Mouse (Mus musculus) neural tube, embryonic 15.5 days (tissue): ENCODE measurements around the gene Rad9b. TPM values are rescaled to one million over a fixed set of nuclear protein-coding genes. Genes with fewer than 3 reads are reported as not detected.

ENCODE experiments used
- ATAC-seq: fragments of 200-750 bp; cut with Nextera tagmentation; 2 replicates; pipeline ENCODE4 v1.8.0; 2017; ENCODE audit warnings: mild to moderate bottlenecking, moderate TSS enrichment, moderate library complexity; ENCODE audit not compliant: low FRiP score
- H3K27ac ChIP-seq: fragments of 300-500 bp; sonication (generic); replicated peaks from 2 replicates; pipeline ENCODE4 v1.5.1; 2015; ENCODE audit warnings: mild to moderate bottlenecking, inconsistent platforms
- H3K27me3 ChIP-seq: fragments of 300-500 bp; sonication (generic); replicated peaks from 2 replicates; pipeline ENCODE4 v1.6.1; 2015; ENCODE audit warnings: inconsistent platforms
- H3K36me3 ChIP-seq: fragments of 300-500 bp; sonication (generic); 2 replicates; pipeline ENCODE4 v1.6.1; 2015; ENCODE audit warnings: inconsistent platforms
- H3K4me1 ChIP-seq: fragments of 300-500 bp; sonication (generic); 2 replicates; pipeline ENCODE4 v1.6.1; 2015; ENCODE audit warnings: inconsistent platforms
- H3K4me2 ChIP-seq: fragments of 300-500 bp; sonication (generic); 2 replicates; pipeline ENCODE4 v1.6.1; 2015; ENCODE audit warnings: inconsistent platforms, mild to moderate bottlenecking, moderate library complexity
- H3K4me3 ChIP-seq: fragments of 300-500 bp; sonication (generic); replicated peaks from 2 replicates; pipeline ENCODE4 v1.5.1; 2015; ENCODE audit warnings: mild to moderate bottlenecking, inconsistent platforms
- H3K9ac ChIP-seq: fragments of 300-500 bp; sonication (generic); replicated peaks from 2 replicates; pipeline ENCODE4 v1.6.1; 2015; ENCODE audit warnings: mild to moderate bottlenecking, inconsistent platforms
- H3K9me3 ChIP-seq: fragments of 300-500 bp; sonication (generic); replicated peaks from 2 replicates; pipeline ENCODE4 v1.6.1; 2016; ENCODE audit warnings: inconsistent platforms
- WGBS: fragments of 180-500 bp; shearing (Covaris S2); methylation state at CpG from one replicate; pipeline ENCODE4 v1.1.7; 2015; ENCODE audit warnings: mixed read lengths; 5-methylcytosine and 5-hydroxymethylcytosine counted together
- polyA plus RNA-seq: library from polyadenylated mRNA; unstranded; fragments of >200 nt; fragmentation: Nextera tagmentation; extraction: Ambion mirVana; gene quantifications from 2 replicates; pipeline ENCODE4 v1.2.1, GENCODE M21; 2015

Rad9b gene
- polyA plus RNA-seq, 1 experiment from 2014 or later, result 22.1 TPM

DNA sequence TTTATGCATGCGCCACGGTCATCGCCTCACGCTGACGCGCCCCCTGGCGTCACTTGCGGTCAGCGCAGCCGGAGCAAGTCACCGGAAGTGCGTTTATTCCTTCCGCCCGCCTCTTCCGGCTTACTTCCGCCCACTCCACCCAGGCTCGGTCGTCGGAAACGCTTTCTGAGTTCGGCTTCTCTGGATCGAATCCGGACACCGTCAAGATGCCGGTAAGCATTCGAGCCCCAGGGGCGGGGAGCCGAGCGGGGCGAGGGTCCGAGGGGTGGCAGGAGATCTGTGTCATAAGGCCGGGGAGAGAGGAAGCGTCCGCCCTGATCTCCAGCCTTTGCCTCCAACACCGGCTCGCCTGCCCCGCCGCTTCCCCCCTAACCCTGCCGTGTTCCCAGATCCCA, 37.8 kb upstream of the Rad9b start, which contains the start of gene Arpc3:
Gene Arpc3, plus strand, starts transcription at position 93 of the 395 bp plus-strand sequence.
- peaks cover 4% of the 10 kb centered on the region; the same call in 1 of the 2 replicates for H3K36me3 ChIP-seq
- H3K27me3 ChIP-seq, result no peaks in the 10 kb centered on the region
- peak within 1 kb of the TSS; percentile 77 for H3K4me2 ChIP-seq
- H3K4me3 ChIP-seq, result peak within 1 kb of the TSS; percentile 86
- peak within 1 kb of the TSS; percentile 90 for H3K9ac ChIP-seq
- ATAC-seq, result peak; percentile 96
- H3K27ac ChIP-seq, result peak within 1 kb of the TSS; percentile 75
- WGBS, result under 1% methylated on average over 39 of the region's 39 CpGs
- H3K9me3 ChIP-seq, result no peaks in the 10 kb centered on the region
- H3K4me1 ChIP-seq, result peaks cover 15% of the 10 kb centered on the region

DNA sequence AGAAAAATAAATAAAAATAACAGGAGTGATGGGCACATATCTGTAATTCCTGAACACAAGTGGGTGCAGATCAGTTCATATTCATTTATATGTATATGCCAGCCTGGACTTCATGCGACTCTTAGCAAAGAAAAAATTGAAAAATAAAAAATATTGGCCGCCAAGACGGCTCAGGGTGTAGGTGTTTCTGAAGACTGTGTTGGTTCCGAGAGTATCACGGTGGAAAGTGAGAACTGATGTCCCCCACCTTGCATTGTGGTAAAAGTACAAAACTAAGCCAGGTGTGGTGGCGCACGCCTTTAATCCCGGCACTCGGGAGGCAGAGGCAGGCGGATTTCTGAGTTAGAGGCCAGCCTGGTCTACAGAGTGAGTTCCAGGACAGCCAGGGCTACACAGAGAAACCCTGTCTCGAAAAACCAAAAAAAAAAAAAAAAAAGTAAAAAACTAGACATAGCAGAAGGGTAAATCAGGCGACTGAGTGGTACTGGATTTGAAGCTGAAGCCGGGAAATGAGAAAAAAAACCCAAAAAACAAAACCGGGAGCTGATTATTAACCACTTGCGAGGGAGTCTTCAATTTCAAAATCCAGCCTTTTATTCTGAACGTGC, 37.2 kb upstream of the Rad9b start:
- Histone ChIP-seq H3K27ac (peak overlapping the region; percentile 75), H3K4me1 (peaks cover 15% of the 10 kb centered on the region), H3K4me2 (peak overlapping the region; percentile 77), H3K9me3 (no peaks in the 10 kb centered on the region), H3K27me3 (no peaks in the 10 kb centered on the region), H3K4me3 (peak overlapping the region; percentile 86), H3K36me3 (no peaks in the 10 kb centered on the region), H3K9ac (no peak overlapping the region)
- peak; percentile 3; the same call in 1 of the 2 replicates for ATAC-seq
- whole genome bisulfite sequencing, result 54% methylated on average over 15 of the region's 16 CpGs

DNA sequence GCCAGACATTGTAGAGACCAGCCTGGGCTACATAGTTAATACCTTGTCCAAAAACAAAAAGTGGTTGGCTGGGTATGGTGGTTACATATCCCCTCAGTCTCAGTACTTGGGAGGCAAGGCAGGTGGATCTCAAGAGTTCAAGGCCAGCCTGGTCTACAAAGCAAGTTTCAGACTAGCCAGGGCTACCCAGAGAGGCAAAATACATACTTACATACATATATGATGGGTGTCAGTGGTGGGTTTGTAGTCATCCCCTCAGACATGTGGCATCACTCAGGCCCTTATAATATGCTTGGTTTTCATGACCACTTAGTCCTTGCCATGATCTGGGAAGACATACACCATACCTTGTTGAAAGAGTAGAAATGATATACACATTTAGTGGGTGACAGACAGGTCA, 36.6 kb upstream of the Rad9b start:
- H3K9ac ChIP-seq, result no peak overlapping the region
- ATAC-seq, result no peak
- peaks cover 15% of the 10 kb centered on the region for H3K4me1 ChIP-seq
- H3K27ac ChIP-seq, result no peak overlapping the region
- H3K27me3 ChIP-seq, result no peaks in the 10 kb centered on the region
- H3K36me3 ChIP-seq, result no peaks in the 10 kb centered on the region
- no peak overlapping the region for H3K4me3 ChIP-seq
- H3K4me2 ChIP-seq, result no peak overlapping the region
- H3K9me3 ChIP-seq, result no peaks in the 10 kb centered on the region

DNA sequence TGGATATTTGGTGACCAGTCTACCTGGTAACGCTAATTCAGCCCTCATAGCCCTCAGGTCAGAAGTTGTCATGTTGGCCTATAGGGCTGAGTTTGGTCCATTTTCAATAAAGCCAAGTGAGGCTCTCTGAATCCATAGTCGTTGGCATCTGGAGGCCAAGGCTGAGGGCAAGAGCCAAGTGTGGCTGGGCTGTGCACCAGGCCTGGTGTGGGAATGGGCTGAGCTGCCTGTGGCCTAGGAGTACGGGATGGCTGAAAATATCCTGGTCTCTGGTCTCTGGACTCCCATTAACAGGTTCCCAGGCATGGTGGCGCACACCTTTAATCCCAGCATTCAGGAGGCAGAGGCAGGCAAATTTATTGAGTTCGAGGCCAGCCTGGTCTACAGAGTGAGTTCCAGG, 36.0 kb upstream of the Rad9b start:
- Histone ChIP-seq H3K27ac (no peak overlapping the region), H3K36me3 (no peaks in the 10 kb centered on the region), H3K9ac (no peak overlapping the region), H3K4me2 (no peak overlapping the region), H3K9me3 (no peaks in the 10 kb centered on the region), H3K4me3 (no peak overlapping the region), H3K4me1 (peaks cover 15% of the 10 kb centered on the region), H3K27me3 (no peaks in the 10 kb centered on the region)
- no peak for ATAC-seq
- 92% methylated on average over 5 of the region's 5 CpGs for WGBS

DNA sequence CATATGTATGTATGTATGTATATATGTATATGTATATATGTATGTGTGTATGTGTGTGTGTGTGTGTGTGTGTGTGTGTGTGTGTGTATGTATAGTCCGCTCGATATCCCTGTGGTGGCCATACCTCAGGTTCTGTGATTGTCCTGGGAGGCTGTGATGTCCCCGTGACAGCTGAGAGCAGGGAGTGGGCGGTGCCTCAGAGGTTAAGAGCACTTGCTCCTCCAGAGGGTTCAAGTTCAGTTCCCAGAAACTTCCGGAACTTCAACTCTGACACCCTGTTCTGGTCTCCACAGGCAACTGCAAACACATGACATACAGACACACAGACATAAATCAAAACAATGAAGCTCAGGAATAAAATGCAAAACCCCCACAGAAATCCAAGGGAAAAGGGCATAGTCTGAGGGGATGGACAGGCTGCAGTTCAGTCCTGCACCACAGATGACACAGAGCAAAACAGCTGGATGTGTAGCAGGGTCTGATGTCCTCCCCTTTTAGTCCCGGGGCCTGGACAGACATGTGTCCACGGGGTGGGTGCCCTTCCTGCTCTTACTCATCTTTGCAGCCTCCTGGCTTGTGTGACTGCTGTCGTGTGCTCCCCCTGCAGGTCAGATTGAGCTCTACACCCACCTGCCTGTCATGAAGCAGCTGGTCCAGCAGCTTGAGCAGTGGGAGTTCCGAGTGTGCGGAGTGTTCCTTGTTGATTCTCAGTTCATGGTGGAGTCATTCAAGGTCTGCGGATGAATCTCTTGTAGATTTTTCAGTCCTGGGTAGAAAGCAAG, 25.5 kb upstream of the Rad9b start:
- Histone ChIP-seq H3K9me3 (no peaks in the 10 kb centered on the region), H3K4me3 (no peak overlapping the region), H3K4me2 (no peak overlapping the region), H3K27ac (no peak overlapping the region), H3K4me1 (no peaks in the 10 kb centered on the region; the same call in 1 of the 2 replicates), H3K27me3 (no peaks in the 10 kb centered on the region), H3K36me3 (peaks cover 41% of the 10 kb centered on the region), H3K9ac (no peak overlapping the region)
- ATAC-seq, result peak; percentile 55; the same call in 1 of the 2 replicates
- 56% methylated on average over 11 of the region's 11 CpGs for WGBS

DNA sequence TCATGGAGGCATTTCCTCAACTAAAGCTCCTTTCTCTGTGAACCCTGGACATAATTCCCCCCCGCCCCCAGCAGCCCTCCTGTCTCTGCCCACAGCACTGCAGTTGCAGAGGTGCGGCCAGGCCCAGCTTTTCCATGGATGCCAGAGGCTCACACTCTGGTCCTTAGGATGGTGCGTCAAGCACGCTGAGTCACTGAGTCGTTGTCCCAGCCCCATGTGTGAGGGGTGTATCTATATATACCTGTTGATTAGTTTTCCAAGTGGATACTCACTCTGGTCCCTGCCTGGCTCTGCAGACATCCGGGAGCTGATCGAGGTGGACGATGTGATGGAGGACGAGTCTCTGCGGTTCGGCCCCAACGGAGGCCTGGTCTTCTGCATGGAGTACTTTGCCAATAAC, 24.1 kb upstream of the Rad9b start:
- peaks cover 41% of the 10 kb centered on the region for H3K36me3 ChIP-seq
- WGBS, result 98% methylated on average over 12 of the region's 12 CpGs

DNA sequence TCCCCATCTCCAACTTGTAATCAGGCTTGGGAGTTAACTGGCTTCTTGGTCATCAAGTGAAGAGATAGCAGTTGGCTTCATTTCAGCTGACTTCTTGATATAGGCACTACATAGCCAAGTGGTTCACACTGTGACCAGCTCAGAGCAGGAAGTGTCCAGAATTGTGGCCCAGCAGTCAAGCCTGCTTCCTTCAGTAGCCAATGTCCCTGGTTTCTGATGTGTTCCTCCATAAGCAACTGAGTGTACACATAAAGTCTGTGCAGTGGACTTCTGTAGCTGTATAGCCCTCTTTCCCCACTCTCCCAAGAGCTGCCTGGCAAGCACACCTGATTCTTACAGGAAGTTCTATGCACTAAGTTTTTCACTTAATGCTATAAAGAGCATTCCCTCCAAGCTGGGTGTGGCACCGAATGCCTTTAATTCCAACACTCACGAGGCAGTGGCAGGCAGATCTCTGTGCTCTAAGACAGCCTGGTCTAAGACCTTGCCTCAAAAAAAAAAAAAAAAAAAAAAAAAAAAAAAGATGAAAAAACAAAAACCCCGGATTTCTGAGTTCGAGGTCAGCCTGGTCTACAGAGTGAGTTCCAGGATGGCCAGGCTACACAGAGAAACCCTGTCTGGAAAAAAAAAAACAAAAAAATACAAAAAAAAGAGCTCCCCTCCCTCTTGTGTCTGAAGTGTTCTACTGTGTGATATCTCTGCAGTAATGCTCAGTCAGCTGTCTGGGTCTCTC, 23.2 kb upstream of the Rad9b start:
- ATAC-seq, result no peak
- no peaks in the 10 kb centered on the region for H3K9me3 ChIP-seq
- no peak overlapping the region for H3K4me2 ChIP-seq
- no peak overlapping the region for H3K27ac ChIP-seq
- 95% methylated on average over 4 of the region's 4 CpGs for WGBS
- H3K4me3 ChIP-seq, result no peak overlapping the region
- no peaks in the 10 kb centered on the region for H3K27me3 ChIP-seq
- H3K4me1 ChIP-seq, result peaks cover 11% of the 10 kb centered on the region
- peaks cover 36% of the 10 kb centered on the region for H3K36me3 ChIP-seq
- no peak overlapping the region for H3K9ac ChIP-seq

More for the DNA sequence above, 24.1 kb upstream of the Rad9b start:
- peaks cover 6% of the 10 kb centered on the region for H3K4me1 ChIP-seq
- no peak overlapping the region for H3K27ac ChIP-seq
- H3K9ac ChIP-seq, result no peak overlapping the region
- no peak overlapping the region for H3K4me3 ChIP-seq
- H3K27me3 ChIP-seq, result no peaks in the 10 kb centered on the region
- ATAC-seq, result no peak
- no peak overlapping the region for H3K4me2 ChIP-seq
- no peaks in the 10 kb centered on the region for H3K9me3 ChIP-seq

DNA sequence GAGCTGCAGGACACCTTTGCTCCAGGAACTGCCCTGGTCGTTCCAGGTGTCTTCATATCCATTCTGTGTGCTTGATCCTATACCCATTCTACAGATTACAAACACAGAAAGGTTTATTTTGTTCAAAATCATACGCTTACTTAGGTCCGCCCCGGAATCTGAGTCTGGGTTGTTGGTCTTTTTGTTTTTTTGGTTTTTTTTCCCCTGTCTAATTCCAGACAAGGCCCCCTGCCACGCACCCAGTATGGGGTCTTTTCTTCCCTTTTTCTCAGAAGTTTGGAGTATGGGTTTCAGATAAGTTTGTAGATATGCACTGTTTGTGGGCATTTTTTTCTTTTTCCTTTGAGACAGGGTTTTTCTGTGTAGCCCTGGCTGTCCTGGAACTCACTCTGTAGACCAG, 18.8 kb upstream of the Rad9b start:
- Histone ChIP-seq H3K4me3 (peak overlapping the region; percentile 70), H3K27me3 (no peaks in the 10 kb centered on the region), H3K4me1 (peaks cover 27% of the 10 kb centered on the region), H3K4me2 (peak overlapping the region; percentile 75), H3K9me3 (no peaks in the 10 kb centered on the region), H3K27ac (peak overlapping the region; percentile 87), H3K36me3 (peaks cover 25% of the 10 kb centered on the region), H3K9ac (peak overlapping the region; percentile 76)
- WGBS, result 4% methylated on average over 5 of the region's 5 CpGs
- ATAC-seq, result 0 out of 2 replicates have a peak, but pooled peaks have one; percentile 11

DNA sequence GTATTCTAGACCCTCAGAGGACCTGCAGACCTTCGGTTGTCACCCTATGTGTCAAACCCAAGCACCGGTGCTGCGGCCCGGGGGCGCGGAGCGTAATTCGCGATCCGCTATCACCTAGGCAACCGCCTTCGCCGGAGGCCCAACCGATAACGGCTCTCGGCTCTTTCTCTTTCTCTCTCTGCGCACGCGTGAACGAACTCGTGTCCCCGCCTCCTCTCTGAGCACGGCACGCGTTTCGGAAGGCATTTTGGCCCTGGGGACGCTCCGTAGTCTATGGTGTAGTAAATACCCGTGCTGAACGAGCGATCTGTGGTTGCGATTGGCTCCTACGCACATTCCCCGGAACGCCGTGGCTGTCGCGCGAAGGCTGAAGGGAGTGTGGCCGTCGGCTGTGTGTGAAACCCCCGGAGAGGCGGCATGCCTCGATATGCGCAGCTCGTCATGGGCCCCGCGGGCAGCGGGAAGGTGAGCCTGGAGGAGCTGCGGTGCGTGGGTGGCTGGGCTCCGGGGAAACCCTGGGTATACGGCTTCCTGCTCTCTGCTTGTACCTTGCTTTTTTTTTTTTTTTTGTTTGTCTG, 18.2 kb upstream of the Rad9b start, which contains the start of gene Fam216a:
Gene Fam216a, minus strand, starts transcription at position 173 of the 578 bp plus-strand sequence.
- H3K4me3 ChIP-seq, result peak within 1 kb of the TSS; percentile 70
- peak within 1 kb of the TSS; percentile 75 for H3K4me2 ChIP-seq
- H3K9ac ChIP-seq, result peak within 1 kb of the TSS; percentile 76
- peak within 1 kb of the TSS; percentile 95 for H3K27ac ChIP-seq
- H3K4me1 ChIP-seq, result peaks cover 27% of the 10 kb centered on the region
- H3K9me3 ChIP-seq, result no peaks in the 10 kb centered on the region
- no peaks in the 10 kb centered on the region for H3K27me3 ChIP-seq
- peak; percentile 94 for ATAC-seq
- peaks cover 31% of the 10 kb centered on the region for H3K36me3 ChIP-seq
- WGBS, result 0% methylated on average over 53 of the region's 53 CpGs

DNA sequence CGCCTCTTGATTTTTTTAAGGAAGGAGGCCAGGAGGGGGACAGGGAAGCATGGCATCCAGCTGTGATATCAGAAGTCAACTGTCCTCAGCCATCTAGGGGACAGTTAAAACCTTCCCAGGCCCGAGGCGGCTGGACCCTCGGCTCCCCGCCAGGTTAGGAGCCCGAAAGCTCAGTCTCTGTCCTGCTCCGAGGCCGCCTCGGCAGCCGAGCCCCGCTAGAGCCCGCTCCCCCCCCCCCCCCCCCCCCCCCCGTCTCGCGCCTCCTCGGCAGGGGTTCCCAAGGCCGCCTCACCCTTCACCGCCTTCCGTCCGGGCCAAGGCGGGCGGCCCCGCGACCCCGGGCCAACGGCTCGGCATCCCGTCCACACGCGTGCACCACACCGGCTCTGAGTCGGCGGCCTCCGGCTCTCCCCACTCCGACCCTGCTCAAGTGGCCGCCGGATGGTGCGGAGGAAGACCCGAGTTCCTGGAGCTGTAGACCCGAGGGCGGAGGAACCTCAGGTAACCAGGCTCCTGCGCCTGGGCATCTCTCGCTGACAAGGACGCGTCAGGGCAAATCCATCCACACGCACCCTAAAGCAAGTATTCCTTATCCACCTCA, 17.7 kb upstream of the Rad9b start, which contains the start of gene Gpn3:
Gene Gpn3, plus strand, starts transcription at position 286 of the 601 bp plus-strand sequence.
- Histone ChIP-seq H3K4me1 (peaks cover 27% of the 10 kb centered on the region), H3K4me3 (peak within 1 kb of the TSS; percentile 70), H3K27ac (peak within 1 kb of the TSS; percentile 95), H3K27me3 (no peaks in the 10 kb centered on the region), H3K36me3 (peaks cover 37% of the 10 kb centered on the region), H3K4me2 (peak within 1 kb of the TSS; percentile 75), H3K9ac (peak within 1 kb of the TSS; percentile 76), H3K9me3 (no peaks in the 10 kb centered on the region)
- under 1% methylated on average over 39 of the region's 46 CpGs for WGBS
- peak; percentile 80 for ATAC-seq
